ENCODE assay signal across 16 mouse cellular contexts in the genomic region with DNA sequence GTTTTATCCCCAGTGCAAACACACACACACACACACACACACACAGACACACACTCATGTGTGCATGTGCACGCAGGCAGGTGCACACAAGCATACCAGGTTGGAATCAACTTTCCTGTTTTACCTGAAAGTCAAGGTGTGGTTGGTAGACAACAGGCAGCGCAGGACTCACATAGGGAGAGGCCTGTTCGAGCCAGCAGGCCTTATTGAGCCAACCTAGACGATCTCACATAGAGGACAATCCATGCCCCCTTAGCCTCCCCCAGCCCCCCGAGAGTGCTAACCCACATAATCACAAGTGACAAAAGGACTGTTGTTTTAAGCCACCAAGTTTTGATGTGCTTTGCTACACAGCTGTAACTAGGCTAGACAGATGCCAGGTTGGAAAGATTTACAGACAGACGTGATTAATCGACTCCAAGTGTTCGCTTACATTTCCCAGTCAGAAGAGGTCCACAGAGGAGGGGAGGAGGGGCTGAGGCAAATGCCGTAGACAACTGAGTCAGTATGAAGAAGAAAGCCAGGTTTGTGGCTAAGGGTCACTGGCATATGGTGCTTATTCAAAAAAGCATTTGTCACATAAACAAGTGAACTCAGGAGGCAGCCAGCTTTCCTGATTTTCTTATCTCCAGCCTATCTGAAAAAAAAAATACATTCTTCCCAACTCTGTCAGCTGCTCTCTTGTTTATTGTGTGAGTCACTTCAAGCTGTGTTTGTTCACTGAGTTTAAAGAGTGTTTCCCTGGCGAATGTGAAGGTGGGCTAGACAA. TPM values are rescaled to one million over a fixed set of nuclear protein-coding genes. Genes with fewer than 3 reads are reported as not detected.
DNase-seq lines count a peak whose midpoint lies in the region; ATAC-seq lines count a peak whose summit lies in the region.
"Had no signal": no experiment of that assay in that cellular context is flagged by ENCODE, and none has a peak within 500 bp of the region (broad histone marks: within the 10 kb centered on the region; RNA-seq: fewer than 3 reads in every experiment).

No protein-coding gene starts in this region.

- no peak overlapping the region for H3K4me2 ChIP-seq in limb, embryonic 11.5 days (ENCODE audit: low read depth, severe bottlenecking)
- H3K4me2 ChIP-seq: forebrain, embryonic 15.5 days had no signal

- H3K9me3 ChIP-seq in limb, embryonic 11.5 days (ENCODE audit: control insufficient read depth, low read length) = no peaks in the 10 kb centered on the region
- H3K9me3 ChIP-seq: forebrain, embryonic 15.5 days had no signal

- no peaks in the 10 kb centered on the region for H3K36me3 ChIP-seq in limb, embryonic 11.5 days (ENCODE audit: control insufficient read depth, insufficient read depth, low read length)
- H3K36me3 ChIP-seq: forebrain, embryonic 15.5 days had no signal

- no peaks in the 10 kb centered on the region for H3K27me3 ChIP-seq in limb, embryonic 11.5 days (ENCODE audit: control insufficient read depth, insufficient read depth, low read length)
- H3K27me3 ChIP-seq: forebrain, embryonic 15.5 days; Patski had no signal

- 37% methylated on average over 10 of the region's 10 CpGs for WGBS in limb, embryonic 11.5 days

- H3K4me1 ChIP-seq in limb, embryonic 11.5 days (ENCODE audit: control insufficient read depth, insufficient read depth, low read length) = peaks cover 8% of the 10 kb centered on the region; the same call in 1 of the 2 replicates

- peak; percentile 12 for DNase-seq in adrenal gland, adult 2 months
- no peak for DNase-seq in adrenal gland, postnatal 10 days
- DNase-seq in urinary bladder, postnatal 14 days (ENCODE audit: low spot score) = peak; percentile 43
- no peak for DNase-seq in urinary bladder, postnatal 25 days (ENCODE audit: low spot score)
- peak; percentile 50 for DNase-seq in limb, embryonic 11.5 days (ENCODE audit: low spot score)
- DNase-seq in layer of hippocampus, adult 9-10 months (ENCODE audit: low spot score) = no peak
- DNase-seq in left cerebral cortex, postnatal 25 days (ENCODE audit: low spot score in 2 of 2) = no peak
- DNase-seq in left cerebral cortex, adult 11 months (ENCODE audit: low spot score) = no peak
- DNase-seq: cerebellum, postnatal 10 days; kidney, postnatal 25 days; left cerebral cortex, postnatal 4 days had no signal

- H3K4me3 ChIP-seq in limb, embryonic 11.5 days (ENCODE audit: low read depth, low read length) = no peak overlapping the region
- H3K4me3 ChIP-seq: forebrain, embryonic 15.5 days had no signal

- H3K27ac ChIP-seq in limb, embryonic 11.5 days (replicated peaks; ENCODE audit: low read depth, low read length) = 0 out of 2 replicates have a peak overlapping the region, but pooled peaks have one; percentile 30
- H3K27ac ChIP-seq: forebrain, embryonic 15.5 days had no signal

- ATAC-seq in limb, embryonic 11.5 days (ENCODE audit: insufficient number of reproducible peaks, low FRiP score, low TSS enrichment, low read depth) = peak; percentile 42
- ATAC-seq: forebrain, embryonic 15.5 days; Patski had no signal

- no peak overlapping the region for H3K9ac ChIP-seq in limb, embryonic 11.5 days (ENCODE audit: low read length)
- H3K9ac ChIP-seq: forebrain, embryonic 15.5 days had no signal

- intact Hi-C loops in left cerebral cortex, postnatal 25 days (cut with DNase I) = no loop called here

RNA-seq across cellular contexts. Expression of gene Grid1, which starts 56.0 kb away (rescaled TPM):
- total RNA-seq in adrenal gland, adult 2 months (2021) = under 1 TPM; 0.62 to 0.63 TPM
- 0.12 and 0.18 TPM in 2 replicates for polyA plus RNA-seq in adrenal gland, adult 2 months (2012; rRNA removed)
- under 1 TPM; 0.57 to 0.61 TPM for total RNA-seq in adrenal gland, postnatal 10 days (2021)
- polyA plus RNA-seq in limb, embryonic 11.5 days (2014; fragmentation: Nextera tagmentation; extraction: Ambion mirVana) = 0.17 TPM in 1 of 2 replicates, not detected in the other
- 10 to 100 TPM; 47.6 to 50.6 TPM for total RNA-seq in left cerebral cortex, postnatal 25 days (2021)
- total RNA-seq: heart, adult 18-20 months; hematopoietic stem cell, adult 5-6 weeks; megakaryocyte progenitor cell, adult 5-6 weeks had no signal
- polyA plus RNA-seq: Patski had no signal

Comparison
In these comparisons a context has a peak if more than half of its experiments do, and no peak if none do; other contexts are left out.
1. DNase-seq: peak in adrenal gland, adult 2 months (single experiment), urinary bladder, postnatal 14 days (single experiment) and limb, embryonic 11.5 days (single experiment); none in adrenal gland, postnatal 10 days (single experiment), urinary bladder, postnatal 25 days (single experiment), layer of hippocampus, adult 9-10 months (single experiment), left cerebral cortex, postnatal 25 days (0 of 2) and left cerebral cortex, adult 11 months (single experiment).
2. RNA of gene Grid1, which starts 56.0 kb away (total RNA-seq): 47.6 to 50.6 TPM in left cerebral cortex, postnatal 25 days; 0.62 to 0.63 TPM in adrenal gland, adult 2 months and 0.57 to 0.61 TPM in adrenal gland, postnatal 10 days; every median in the first group is over 10 times any median in the second.